Mouse (Mus musculus) left cerebral cortex, postnatal 36 days (tissue): ENCODE measurements around the gene Esyt3. TPM values are rescaled to one million over a fixed set of nuclear protein-coding genes. Genes with fewer than 3 reads are reported as not detected.

ENCODE experiments used
- total RNA-seq, 2 experiments: library from RNA; stranded (reverse); gene quantifications; 2 replicates each; pipeline ENCODE4 v1.2.3; 2021

Gene Esyt3
- total RNA-seq, 2 experiments from 2014 or later: 1.1 to 1.2 TPM

Other genes starting within 250 kb of the Esyt3 start
- 10 to 100 TPM; 23.3 to 23.9 TPM for gene Pik3cb, start 217.9 kb downstream of the Esyt3 start, total RNA-seq
- gene Faiml, start 121.3 kb downstream of the Esyt3 start, total RNA-seq: not detected
- 10 to 100 TPM; 15.1 to 31.5 TPM for gene Cep70, start 115.2 kb downstream of the Esyt3 start, total RNA-seq
- 100 to 1,000 TPM; 151 to 157 TPM for gene Mras, start 78.8 kb upstream of the Esyt3 start, total RNA-seq
- gene Nme9, start 92.9 kb upstream of the Esyt3 start, total RNA-seq: not detected
- 10 to 100 TPM; 49.5 to 52.4 TPM for gene Armc8, start 210.3 kb upstream of the Esyt3 start, total RNA-seq
- gene Dbr1, start 217.2 kb upstream of the Esyt3 start, total RNA-seq: 10 to 100 TPM; 13.2 to 13.3 TPM